Mouse (Mus musculus) Muller cell, postnatal 12 days (primary cell): ENCODE measurements at regions not wholly inside any gene's neighbourhood (a gene's known extent, or its start where the extent isn't known, plus 50 kb on each side); places are given as distances from the start of the nearest gene placed in this dataset.
A peak's percentile ranks its signal among the peaks of the same experiment; 100 is the strongest.

Experiments
- DNase-seq: peaks from one replicate; pipeline ENCODE4 v3.0.0-alpha.2; 2015; ENCODE audit errors: inconsistent ontology term

DNA sequence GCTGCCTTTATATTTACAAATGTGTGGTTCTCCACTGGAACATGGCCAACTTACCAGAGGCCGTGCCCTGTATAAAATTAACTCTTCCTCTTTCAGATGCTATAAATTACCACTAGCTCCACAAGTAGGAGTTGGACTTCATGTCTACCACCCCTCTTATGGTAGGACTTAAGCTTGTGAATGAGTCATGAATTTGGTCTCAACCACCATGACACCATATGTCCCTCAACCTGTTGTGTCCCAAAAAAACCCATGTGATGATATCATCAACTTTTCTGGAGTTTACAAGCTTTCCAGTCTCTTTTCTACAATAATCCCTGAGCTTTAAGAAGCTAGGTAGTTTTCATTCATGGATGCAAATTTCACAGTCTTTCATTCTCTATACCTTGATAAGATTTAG lies 1951.4 kb downstream of the Pcdh7 start:
- no peak for DNase-seq

DNA sequence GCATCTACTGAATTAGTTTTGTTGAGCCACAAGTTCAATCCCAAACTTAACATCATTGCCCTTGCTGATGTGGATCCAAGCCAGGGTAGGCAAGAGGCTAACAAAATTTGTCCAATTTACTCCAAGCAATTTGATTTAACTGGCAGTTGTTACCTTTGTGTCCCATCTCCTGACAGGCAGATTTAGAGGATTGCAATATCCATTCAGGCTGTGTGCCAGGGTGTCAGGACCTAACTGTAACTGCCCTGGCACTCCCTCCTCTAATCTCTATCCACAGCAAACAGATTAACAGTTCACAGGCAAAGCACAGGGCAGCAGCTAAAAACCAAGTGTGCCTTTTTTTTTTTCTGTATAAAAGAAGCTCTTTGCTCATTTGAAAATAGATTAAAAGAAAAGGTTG lies 1982.2 kb downstream of the Pcdh7 start:
- no peak for DNase-seq

DNA sequence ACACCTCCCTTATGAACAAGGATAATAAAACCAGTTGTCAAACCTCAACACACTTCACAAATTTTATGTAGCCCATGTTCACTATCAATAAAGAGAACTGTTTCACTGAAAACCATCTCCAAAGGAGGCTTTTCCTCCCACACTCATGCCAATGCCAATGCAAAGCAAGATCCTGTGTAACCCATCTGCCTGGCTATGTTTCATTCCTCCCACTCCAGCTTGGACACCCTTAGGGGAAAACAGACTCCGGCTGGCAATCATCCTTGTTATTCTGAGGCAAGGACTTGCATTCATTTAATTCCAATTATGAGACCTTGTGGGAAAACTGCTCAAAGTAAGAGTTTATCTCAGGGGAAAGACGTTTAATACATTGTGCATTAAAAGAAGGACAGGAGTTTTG lies 1997.7 kb downstream of the Pcdh7 start:
- DNase-seq = peak; percentile 36

DNA sequence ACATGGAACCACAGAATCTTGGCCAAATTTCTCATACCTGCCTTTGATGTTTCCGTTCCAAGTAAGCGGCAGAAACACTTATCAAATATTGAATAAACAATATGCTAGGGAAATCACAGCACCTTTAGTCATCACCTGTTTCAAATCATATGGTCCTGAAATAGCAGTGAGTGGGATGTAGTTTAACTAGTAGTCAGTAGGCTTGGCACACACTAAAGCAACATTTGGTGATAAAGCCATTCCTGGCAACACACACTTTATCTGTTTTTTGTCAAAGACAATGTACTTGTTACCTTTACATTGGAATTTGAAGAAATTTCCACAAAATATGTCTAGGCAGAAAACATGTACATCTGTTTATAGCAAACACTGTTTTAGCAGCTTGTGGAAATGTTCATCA lies 2038.5 kb downstream of the Pcdh7 start:
- DNase-seq = no peak

DNA sequence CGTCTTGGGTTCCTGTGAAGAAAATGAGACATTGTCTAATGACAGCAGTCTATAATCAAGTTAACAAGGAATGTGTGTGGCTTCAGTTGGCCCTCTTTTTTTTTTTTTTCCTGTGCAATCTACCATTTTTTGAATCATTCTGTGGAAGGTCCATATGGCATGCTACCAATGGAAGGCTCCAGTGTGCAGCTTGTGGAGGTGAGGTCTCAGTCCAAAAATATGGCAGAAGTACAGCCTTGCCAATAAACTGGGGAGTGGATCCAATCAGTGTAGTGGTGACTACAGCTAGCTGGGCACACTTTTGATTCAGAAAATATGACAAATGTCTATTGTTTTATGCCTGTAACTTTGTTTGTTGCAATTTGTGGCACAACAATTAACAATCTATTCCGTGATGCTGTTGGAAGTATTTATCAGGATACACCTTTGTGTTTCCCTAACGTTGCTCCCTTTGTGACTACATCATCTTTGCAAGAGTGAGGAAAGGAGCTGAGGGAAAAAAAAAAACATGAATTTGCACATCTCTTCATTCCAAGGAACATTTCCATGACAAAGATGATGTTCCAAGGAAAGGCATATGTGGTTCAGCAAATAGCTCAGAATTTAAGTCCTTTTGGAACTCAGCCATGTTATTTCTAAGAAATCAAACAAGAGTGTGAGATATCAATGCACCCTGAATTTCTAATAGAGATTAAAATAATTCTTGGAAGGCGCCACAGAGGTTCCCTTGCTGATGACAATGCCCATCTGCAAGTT lies 2039.1 kb downstream of the Pcdh7 start:
- no peak for DNase-seq
